Mouse (Mus musculus): ENCODE measurements around the gene Cux2. TPM values are rescaled to one million over a fixed set of nuclear protein-coding genes. Genes with fewer than 3 reads are reported as not detected.
A peak's percentile ranks its signal among the peaks of the same experiment; 100 is the strongest.

Cux2 gene
- polyA plus RNA-seq, 1 experiment from 2014 or later: 9.0 TPM

GRCm38 (mm10) chr5:122048686-122049663, 927 bp downstream of the Cux2 start:
- WGBS: under 1% methylated on average over 51 of the region's 52 CpGs
- Histone ChIP-seq H3K4me2 (replicated peaks; ENCODE audit: low read depth, low read length) (peak overlapping the region; percentile 77), H3K36me3 (ENCODE audit: insufficient read depth, low read length) (no peaks in the 10 kb centered on the region), H3K4me1 (ENCODE audit: insufficient read depth, low read length) (peaks cover 40% of the 10 kb centered on the region), H3K4me3 (ENCODE audit: low read length) (peak overlapping the region; percentile 79), H3K27me3 (ENCODE audit: insufficient read depth, low read length) (peaks cover 29% of the 10 kb centered on the region), H3K9me3 (ENCODE audit: low read length) (no peaks in the 10 kb centered on the region), H3K9ac (replicated peaks; ENCODE audit: low read length) (peak overlapping the region; percentile 94), H3K27ac (ENCODE audit: low read length) (peak overlapping the region; percentile 84; the same call in 1 of the 2 replicates)
- peak; percentile 54 for ATAC-seq (ENCODE audit: low FRiP score, low TSS enrichment)

GRCm38 (mm10) chr5:122048252-122048651, 1.6 kb downstream of the Cux2 start:
- H3K9ac ChIP-seq (replicated peaks; ENCODE audit: low read length): peak overlapping the region; percentile 94
- WGBS: 5% methylated on average over 20 of the region's 20 CpGs
- H3K4me2 ChIP-seq (replicated peaks; ENCODE audit: low read depth, low read length): peak overlapping the region; percentile 77
- peak overlapping the region; percentile 79 for H3K4me3 ChIP-seq (ENCODE audit: low read length)
- H3K9me3 ChIP-seq (ENCODE audit: low read length): no peaks in the 10 kb centered on the region
- H3K36me3 ChIP-seq (ENCODE audit: insufficient read depth, low read length): no peaks in the 10 kb centered on the region
- H3K27me3 ChIP-seq (ENCODE audit: insufficient read depth, low read length): peaks cover 25% of the 10 kb centered on the region
- ATAC-seq (ENCODE audit: low FRiP score, low TSS enrichment): no peak
- H3K27ac ChIP-seq (ENCODE audit: low read length): peak overlapping the region; percentile 40; the same call in 1 of the 2 replicates
- H3K4me1 ChIP-seq (ENCODE audit: insufficient read depth, low read length): peaks cover 40% of the 10 kb centered on the region

GRCm38 (mm10) chr5:122047791-122048190, 2.1 kb downstream of the Cux2 start:
- Histone ChIP-seq H3K4me1 (ENCODE audit: insufficient read depth, low read length) (peaks cover 40% of the 10 kb centered on the region), H3K27ac (ENCODE audit: low read length) (no peak overlapping the region), H3K9ac (replicated peaks; ENCODE audit: low read length) (peak overlapping the region; percentile 94), H3K36me3 (ENCODE audit: insufficient read depth, low read length) (no peaks in the 10 kb centered on the region), H3K4me2 (replicated peaks; ENCODE audit: low read depth, low read length) (peak overlapping the region; percentile 77), H3K9me3 (ENCODE audit: low read length) (no peaks in the 10 kb centered on the region), H3K4me3 (ENCODE audit: low read length) (peak overlapping the region; percentile 79), H3K27me3 (ENCODE audit: insufficient read depth, low read length) (peaks cover 21% of the 10 kb centered on the region)
- no peak for ATAC-seq (ENCODE audit: low FRiP score, low TSS enrichment)
- 59% methylated on average over 5 of the region's 5 CpGs for WGBS

GRCm38 (mm10) chr5:122043567-122043966, 6.3 kb downstream of the Cux2 start:
- ATAC-seq (ENCODE audit: low FRiP score, low TSS enrichment): no peak
- 43% methylated on average over 11 of the region's 11 CpGs for WGBS
- H3K27me3 ChIP-seq (ENCODE audit: insufficient read depth, low read length): peaks cover 9% of the 10 kb centered on the region

GRCm38 (mm10) chr5:122035278-122035677, 14.6 kb downstream of the Cux2 start:
- Histone ChIP-seq H3K27me3 (ENCODE audit: insufficient read depth, low read length) (no peaks in the 10 kb centered on the region), H3K36me3 (ENCODE audit: insufficient read depth, low read length) (peaks cover 19% of the 10 kb centered on the region), H3K9ac (replicated peaks; ENCODE audit: low read length) (no peak overlapping the region), H3K4me1 (ENCODE audit: insufficient read depth, low read length) (no peaks in the 10 kb centered on the region), H3K4me3 (ENCODE audit: low read length) (no peak overlapping the region), H3K4me2 (replicated peaks; ENCODE audit: low read depth, low read length) (no peak overlapping the region), H3K9me3 (ENCODE audit: low read length) (peaks cover 13% of the 10 kb centered on the region), H3K27ac (ENCODE audit: low read length) (no peak overlapping the region)
- 76% methylated on average over 5 of the region's 5 CpGs for WGBS
- ATAC-seq (ENCODE audit: low FRiP score, low TSS enrichment): no peak

More at GRCm38 (mm10) chr5:122043567-122043966, 6.3 kb downstream of the Cux2 start:
- Histone ChIP-seq H3K4me3 (ENCODE audit: low read length) (no peak overlapping the region), H3K9ac (replicated peaks; ENCODE audit: low read length) (no peak overlapping the region), H3K9me3 (ENCODE audit: low read length) (no peaks in the 10 kb centered on the region), H3K4me2 (replicated peaks; ENCODE audit: low read depth, low read length) (no peak overlapping the region), H3K4me1 (ENCODE audit: insufficient read depth, low read length) (peaks cover 25% of the 10 kb centered on the region), H3K36me3 (ENCODE audit: insufficient read depth, low read length) (no peaks in the 10 kb centered on the region), H3K27ac (ENCODE audit: low read length) (no peak overlapping the region)

- WGBS: 47% methylated on average over 4 of the region's 4 CpGs
- Histone ChIP-seq H3K27ac (ENCODE audit: low read length) (no peak overlapping the region), H3K4me1 (ENCODE audit: insufficient read depth, low read length) (no peaks in the 10 kb centered on the region), H3K4me3 (ENCODE audit: low read length) (no peak overlapping the region), H3K27me3 (ENCODE audit: insufficient read depth, low read length) (no peaks in the 10 kb centered on the region), H3K9ac (replicated peaks; ENCODE audit: low read length) (no peak overlapping the region), H3K9me3 (ENCODE audit: low read length) (peaks cover 13% of the 10 kb centered on the region), H3K36me3 (ENCODE audit: insufficient read depth, low read length) (peaks cover 19% of the 10 kb centered on the region), H3K4me2 (replicated peaks; ENCODE audit: low read depth, low read length) (no peak overlapping the region)
- ATAC-seq (ENCODE audit: low FRiP score, low TSS enrichment): no peak
Measured at GRCm38 (mm10) chr5:122033167-122033478, 16.8 kb downstream of the Cux2 start.

- WGBS: 68% methylated on average over 19 of the region's 19 CpGs
- H3K4me3 ChIP-seq (ENCODE audit: low read length): no peak overlapping the region
- H3K4me2 ChIP-seq (replicated peaks; ENCODE audit: low read depth, low read length): no peak overlapping the region
- peaks cover 17% of the 10 kb centered on the region for H3K36me3 ChIP-seq (ENCODE audit: insufficient read depth, low read length)
- no peaks in the 10 kb centered on the region for H3K4me1 ChIP-seq (ENCODE audit: insufficient read depth, low read length)
- no peaks in the 10 kb centered on the region for H3K27me3 ChIP-seq (ENCODE audit: insufficient read depth, low read length)
- H3K9ac ChIP-seq (replicated peaks; ENCODE audit: low read length): no peak overlapping the region; the same call in 1 of the 2 replicates
- ATAC-seq (ENCODE audit: low FRiP score, low TSS enrichment): no peak
- no peak overlapping the region for H3K27ac ChIP-seq (ENCODE audit: low read length)
- H3K9me3 ChIP-seq (ENCODE audit: low read length): peaks cover 13% of the 10 kb centered on the region
Measured at GRCm38 (mm10) chr5:122032471-122033166, 17.3 kb downstream of the Cux2 start.

- Histone ChIP-seq H3K4me2 (replicated peaks; ENCODE audit: low read depth, low read length) (no peak overlapping the region), H3K27ac (ENCODE audit: low read length) (no peak overlapping the region), H3K4me3 (ENCODE audit: low read length) (no peak overlapping the region), H3K4me1 (ENCODE audit: insufficient read depth, low read length) (no peaks in the 10 kb centered on the region), H3K9me3 (ENCODE audit: low read length) (peaks cover under 1% of the 10 kb centered on the region; the same call in 1 of the 2 replicates), H3K27me3 (ENCODE audit: insufficient read depth, low read length) (no peaks in the 10 kb centered on the region), H3K36me3 (ENCODE audit: insufficient read depth, low read length) (peaks cover 2% of the 10 kb centered on the region), H3K9ac (replicated peaks; ENCODE audit: low read length) (no peak overlapping the region)
- ATAC-seq (ENCODE audit: low FRiP score, low TSS enrichment): no peak
- WGBS: 59% methylated on average over 12 of the region's 12 CpGs
Measured at GRCm38 (mm10) chr5:122031146-122031545, 18.8 kb downstream of the Cux2 start.

- H3K4me3 ChIP-seq (ENCODE audit: low read length): no peak overlapping the region
- no peak for ATAC-seq (ENCODE audit: low FRiP score, low TSS enrichment)
- H3K4me1 ChIP-seq (ENCODE audit: insufficient read depth, low read length): no peaks in the 10 kb centered on the region
- H3K9me3 ChIP-seq (ENCODE audit: low read length): no peaks in the 10 kb centered on the region
- no peak overlapping the region for H3K27ac ChIP-seq (ENCODE audit: low read length)
- 58% methylated on average over 11 of the region's 11 CpGs for WGBS
- H3K27me3 ChIP-seq (ENCODE audit: insufficient read depth, low read length): no peaks in the 10 kb centered on the region
- no peaks in the 10 kb centered on the region for H3K36me3 ChIP-seq (ENCODE audit: insufficient read depth, low read length)
- no peak overlapping the region for H3K9ac ChIP-seq (replicated peaks; ENCODE audit: low read length)
- H3K4me2 ChIP-seq (replicated peaks; ENCODE audit: low read depth, low read length): no peak overlapping the region
Measured at GRCm38 (mm10) chr5:122030640-122031039, 19.3 kb downstream of the Cux2 start.
